Mouse (Mus musculus): Measurements from ENCODE around the gene Tarbp1.

DNA sequence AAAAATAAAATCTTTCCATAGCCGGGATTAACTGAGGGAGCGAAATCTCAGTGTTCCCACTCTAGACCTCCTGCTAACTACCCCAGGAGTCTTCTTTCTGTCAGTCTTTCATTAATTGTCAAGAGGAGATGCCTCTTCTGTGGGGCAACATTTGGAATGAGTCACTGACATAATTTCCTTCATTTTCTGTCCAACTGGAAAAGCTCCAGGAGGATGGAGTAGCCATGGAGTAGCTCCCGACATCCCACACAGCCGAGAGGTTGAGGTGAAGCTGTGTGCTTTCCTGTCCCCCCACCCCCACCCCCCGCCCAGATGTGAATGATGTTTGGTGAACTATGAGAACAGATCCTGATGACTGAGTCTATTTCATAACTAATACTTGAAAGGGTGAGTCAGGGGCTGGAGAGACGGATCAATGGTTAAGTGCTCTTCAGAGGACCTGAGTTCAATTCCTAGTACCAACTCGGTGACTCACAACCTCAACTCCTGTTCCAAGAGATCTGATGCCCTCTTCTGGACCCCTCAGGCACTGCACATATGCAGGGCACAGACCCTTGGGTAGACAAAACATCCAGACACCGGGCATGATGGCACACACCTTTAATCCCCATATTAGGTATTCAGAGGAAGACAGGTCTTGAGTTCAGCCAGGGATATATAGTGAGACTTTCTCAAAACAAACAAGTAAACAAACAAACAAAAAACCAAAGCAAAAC is 34.2 kb upstream of the Tarbp1 start:
- no peak for TF ChIP-seq EP300 (IDR thresholded peaks at IDR 0.05; ENCODE audit: low read depth)
- TF ChIP-seq CTCF (IDR thresholded peaks at IDR 0.05; ENCODE audit: low read depth) = no peak

Data from heart, postnatal 0 days (tissue).